Mouse (Mus musculus): ENCODE results near the gene Plekhg4.

- no peak for TF ChIP-seq USF1 (IDR thresholded peaks at IDR 0.05; ENCODE audit: low read depth)
- TF ChIP-seq CTCF (IDR thresholded peaks at IDR 0.05; ENCODE audit: control insufficient read depth, insufficient read depth, insufficient read length), result no peak
- no peak for TF ChIP-seq MYOG (IDR thresholded peaks at IDR 0.05; ENCODE audit: control insufficient read depth, extremely low read depth, insufficient read length)
- no peak for TF ChIP-seq MAX (IDR thresholded peaks at IDR 0.05)
- no peak for TF ChIP-seq MYOD1 (IDR thresholded peaks at IDR 0.05; ENCODE audit: control insufficient read depth, insufficient read length, low read depth)
- TF ChIP-seq FOSL1 (IDR thresholded peaks at IDR 0.05; ENCODE audit: insufficient read depth, low read length, poor library complexity, severe bottlenecking), result no peak
- TF ChIP-seq CEBPB (IDR thresholded peaks at IDR 0.05; ENCODE audit: low read depth), result no peak
These were observed 5.6 kb downstream of the Plekhg4 start for GRCm38 (mm10) chr8:105378673-105379072.
